Mouse (Mus musculus) lung, postnatal 0 days (tissue): Measurements from ENCODE around the gene Cebpe.

Experiments
- CTCF ChIP-seq: IDR thresholded peaks from 2 replicates; pipeline ENCODE4 v1.5.1; 2016; ENCODE audit warnings: antibody characterized with exemption, mild to moderate bottlenecking
- EP300 ChIP-seq: IDR thresholded peaks from 2 replicates; pipeline ENCODE4 v1.6.1; 2016; ENCODE audit warnings: antibody characterized with exemption, mild to moderate bottlenecking, control low read depth

DNA sequence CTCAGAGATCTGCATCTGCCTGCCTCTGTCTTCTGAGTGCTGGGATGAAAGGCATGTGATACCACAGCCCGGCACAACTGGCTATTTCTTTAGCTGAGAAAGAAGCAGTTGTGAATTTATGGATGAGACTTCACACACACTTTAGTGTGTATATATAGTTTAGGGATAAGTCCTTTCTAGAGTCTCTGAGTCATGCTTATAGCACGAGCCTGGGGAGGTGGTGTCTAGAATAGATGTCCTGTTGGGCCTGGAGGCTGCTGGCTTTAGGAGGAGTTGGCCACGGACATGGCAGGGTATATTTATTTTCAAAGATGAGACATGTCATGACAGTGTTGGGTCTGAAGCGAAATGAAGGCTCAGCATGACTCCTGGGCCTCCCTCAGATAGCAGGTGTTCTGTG lies 22.0 kb upstream of the Cebpe start:
- TF ChIP-seq CTCF: no peak
- TF ChIP-seq EP300: no peak
